Mouse (Mus musculus) forebrain, embryonic 12.5 days (tissue): Measurements from ENCODE around the gene Pax6. TPM values are rescaled to one million over a fixed set of nuclear protein-coding genes. Genes with fewer than 3 reads are reported as not detected.

Experiments used
- ATAC-seq: fragments of 200-750 bp; cut with Nextera tagmentation; 2 replicates; pipeline ENCODE4 v1.8.0; 2017; ENCODE audit warnings: moderate TSS enrichment; ENCODE audit not compliant: low FRiP score
- H3K27ac ChIP-seq: fragments of 300-500 bp; sonication (generic); 2 replicates; pipeline ENCODE4 v1.5.1; 2016; ENCODE audit warnings: mild to moderate bottlenecking
- H3K27me3 ChIP-seq: fragments of 300-500 bp; sonication (generic); 2 replicates; pipeline ENCODE4 v1.6.1; 2016; ENCODE audit warnings: mild to moderate bottlenecking
- H3K36me3 ChIP-seq: fragments of 300-500 bp; sonication (generic); replicated peaks from 2 replicates; pipeline ENCODE4 v1.6.1; 2016; ENCODE audit warnings: mild to moderate bottlenecking
- H3K4me1 ChIP-seq: fragments of 300-500 bp; sonication (generic); 2 replicates; pipeline ENCODE4 v1.6.1; 2016
- H3K4me2 ChIP-seq: fragments of 300-500 bp; sonication (generic); 2 replicates; pipeline ENCODE4 v1.6.1; 2016; ENCODE audit warnings: mild to moderate bottlenecking, moderate library complexity
- H3K4me3 ChIP-seq: fragments of 300-500 bp; sonication (generic); replicated peaks from 2 replicates; pipeline ENCODE4 v1.5.1; 2016; ENCODE audit warnings: mild to moderate bottlenecking
- H3K9ac ChIP-seq: fragments of 300-500 bp; sonication (generic); 2 replicates; pipeline ENCODE4 v1.6.1; 2016; ENCODE audit warnings: mild to moderate bottlenecking
- H3K9me3 ChIP-seq: fragments of 300-500 bp; sonication (generic); 2 replicates; pipeline ENCODE4 v1.6.1; 2016
- WGBS: fragments of 180-500 bp; shearing (Covaris S2); methylation state at CpG from one replicate; pipeline ENCODE4 v1.1.7; 2016; 5-methylcytosine and 5-hydroxymethylcytosine counted together
- polyA plus RNA-seq: library from polyadenylated mRNA; unstranded; fragments of >200 nt; fragmentation: Nextera tagmentation; extraction: Ambion mirVana; gene quantifications from 2 replicates; pipeline ENCODE4 v1.2.1, GENCODE M21; 2016

The Pax6 gene
- polyA plus RNA-seq, 1 experiment from 2014 or later, result 111 TPM

DNA sequence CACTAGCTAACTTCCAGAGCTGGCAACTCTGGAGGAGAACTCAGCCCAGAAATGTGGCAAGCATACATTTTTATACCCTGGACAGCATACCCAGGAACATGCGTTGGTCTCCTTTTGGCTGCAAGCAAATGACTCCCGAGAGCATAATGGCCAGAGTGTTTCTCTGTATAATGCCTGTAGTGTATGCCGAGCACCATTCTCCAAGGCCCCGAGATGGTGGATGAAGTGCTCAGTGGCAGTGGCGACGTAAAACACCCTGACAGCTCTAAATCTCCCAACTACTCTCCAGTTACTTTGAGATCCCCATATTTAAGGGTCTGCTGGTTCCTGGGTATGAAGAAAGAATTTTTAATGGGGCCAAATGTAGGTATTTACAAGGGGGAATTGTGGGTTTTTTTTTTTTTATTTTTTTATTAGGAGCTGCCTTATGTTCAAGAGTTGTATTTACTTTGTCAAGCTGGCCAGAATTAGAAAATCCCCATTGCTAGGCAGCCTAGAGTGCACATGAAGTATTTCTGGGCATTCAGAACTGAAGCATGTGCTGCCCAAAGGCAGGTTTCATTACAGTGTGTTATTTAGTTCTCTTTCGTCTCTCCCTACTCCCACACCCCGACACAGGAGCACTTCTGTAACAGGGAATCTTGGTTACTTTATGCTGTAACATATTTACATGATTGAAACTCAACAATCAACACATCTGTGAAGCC is 46.9 kb downstream of the Pax6 start:
- no peaks in the 10 kb centered on the region for H3K9me3 ChIP-seq
- no peak overlapping the region for H3K4me3 ChIP-seq
- peaks cover 19% of the 10 kb centered on the region for H3K27me3 ChIP-seq
- 58% methylated on average over 8 of the region's 8 CpGs for WGBS
- no peak for ATAC-seq
- H3K4me1 ChIP-seq, result peaks cover 37% of the 10 kb centered on the region
- no peaks in the 10 kb centered on the region for H3K36me3 ChIP-seq
- H3K27ac ChIP-seq, result no peak overlapping the region
- no peak overlapping the region for H3K9ac ChIP-seq
- no peak overlapping the region for H3K4me2 ChIP-seq

DNA sequence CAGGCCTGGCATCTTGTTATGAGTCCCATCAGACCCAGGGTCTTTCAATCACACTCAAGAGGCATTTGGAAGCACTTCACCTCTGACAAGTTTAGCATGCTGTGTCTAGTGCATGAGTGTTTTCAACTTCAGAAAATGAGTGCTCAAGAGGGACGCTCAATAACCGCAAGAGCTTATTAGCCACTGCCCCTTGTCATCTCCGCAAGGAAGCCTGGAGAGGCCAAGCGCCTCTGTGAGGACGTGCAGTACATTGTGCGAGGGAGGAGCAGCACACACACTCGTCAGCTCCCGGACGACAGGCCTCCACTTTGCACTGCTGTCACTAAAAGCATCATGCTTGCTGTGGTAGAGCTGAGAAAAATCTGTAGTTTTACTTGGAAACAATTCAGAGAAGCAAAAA is 58.0 kb downstream of the Pax6 start:
- H3K27me3 ChIP-seq, result peaks cover 21% of the 10 kb centered on the region
- no peak overlapping the region for H3K4me3 ChIP-seq
- no peaks in the 10 kb centered on the region for H3K4me1 ChIP-seq
- ATAC-seq, result peak; percentile 58; the same call in 1 of the 2 replicates
- no peak overlapping the region for H3K9ac ChIP-seq
- no peaks in the 10 kb centered on the region for H3K9me3 ChIP-seq
- H3K4me2 ChIP-seq, result no peak overlapping the region
- H3K27ac ChIP-seq, result no peak overlapping the region
- H3K36me3 ChIP-seq, result no peaks in the 10 kb centered on the region
- 46% methylated on average over 9 of the region's 9 CpGs for WGBS

DNA sequence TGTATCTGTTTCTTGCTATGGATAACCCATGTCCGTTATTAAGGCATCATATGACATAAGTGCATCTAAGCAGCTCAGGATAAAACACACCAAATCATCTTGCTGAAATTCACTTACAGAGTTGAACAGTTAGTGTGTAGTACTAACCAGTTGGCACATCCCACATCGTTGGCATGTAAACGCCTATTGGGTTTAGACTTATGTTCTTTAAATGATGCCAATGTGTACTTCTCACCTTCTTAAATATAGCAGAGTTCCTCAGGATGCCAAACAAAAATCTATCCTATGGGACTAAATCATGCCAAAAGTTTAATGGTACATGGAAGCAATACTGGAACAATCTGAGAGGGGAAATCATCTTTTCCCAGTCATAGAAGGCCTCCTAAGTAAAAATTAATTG is 62.0 kb downstream of the Pax6 start:
- no peak overlapping the region for H3K4me3 ChIP-seq
- H3K9me3 ChIP-seq, result no peaks in the 10 kb centered on the region
- 0 out of 2 replicates have a peak, but pooled peaks cover 8% of the 10 kb centered on the region for H3K27me3 ChIP-seq
- no peak overlapping the region for H3K4me2 ChIP-seq
- no peak overlapping the region for H3K27ac ChIP-seq
- H3K4me1 ChIP-seq, result no peaks in the 10 kb centered on the region
- no peak overlapping the region for H3K9ac ChIP-seq
- no peak for ATAC-seq
- 92% methylated on average over 3 of the region's 3 CpGs for WGBS
- H3K36me3 ChIP-seq, result no peaks in the 10 kb centered on the region

DNA sequence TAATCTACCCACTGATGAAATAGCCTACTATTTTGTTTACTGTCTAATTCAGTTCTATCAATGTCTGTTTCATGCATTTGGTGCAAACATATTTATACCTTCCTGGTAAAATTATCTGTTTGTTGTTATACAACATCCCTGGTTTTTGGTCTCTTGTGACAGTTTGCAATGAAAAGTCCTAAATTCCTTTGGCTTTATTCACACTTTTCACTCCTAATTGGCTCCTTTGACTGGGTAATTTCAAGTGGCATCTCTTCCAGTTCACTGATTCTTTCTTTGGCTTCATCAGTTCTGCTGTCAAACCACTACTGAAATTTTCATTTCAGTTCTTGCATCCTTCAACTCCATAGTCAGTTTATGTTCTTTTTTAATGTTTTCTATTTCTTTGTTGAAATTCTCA is 67.5 kb downstream of the Pax6 start:
- Histone ChIP-seq H3K9me3 (no peaks in the 10 kb centered on the region), H3K27me3 (no peaks in the 10 kb centered on the region), H3K9ac (no peak overlapping the region), H3K4me1 (no peaks in the 10 kb centered on the region), H3K27ac (no peak overlapping the region), H3K4me2 (no peak overlapping the region), H3K4me3 (no peak overlapping the region), H3K36me3 (no peaks in the 10 kb centered on the region)
- no peak for ATAC-seq

DNA sequence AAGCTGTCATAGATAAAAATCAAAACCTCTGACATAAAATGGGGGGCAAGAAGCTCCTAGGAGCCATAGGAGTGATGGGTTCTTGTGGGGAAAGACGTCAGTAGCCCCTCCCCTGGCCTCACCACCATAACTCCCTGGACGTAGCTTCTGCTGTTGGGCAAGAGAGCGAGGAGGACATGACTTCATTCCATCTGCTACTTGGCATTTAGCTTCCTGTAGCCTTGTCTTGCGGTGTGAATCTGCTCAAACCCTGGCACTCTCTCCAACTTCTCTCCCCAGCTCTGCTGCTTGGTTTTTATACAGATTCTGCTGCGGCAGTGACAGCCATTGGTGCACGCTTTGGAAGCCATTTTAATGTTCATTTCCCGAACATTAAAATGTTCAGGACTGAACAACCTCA is 78.2 kb downstream of the Pax6 start:
- H3K4me2 ChIP-seq, result no peak overlapping the region
- H3K4me3 ChIP-seq, result no peak overlapping the region
- no peaks in the 10 kb centered on the region for H3K4me1 ChIP-seq
- H3K9me3 ChIP-seq, result no peaks in the 10 kb centered on the region
- H3K27ac ChIP-seq, result no peak overlapping the region
- no peaks in the 10 kb centered on the region for H3K27me3 ChIP-seq
- H3K36me3 ChIP-seq, result no peaks in the 10 kb centered on the region
- H3K9ac ChIP-seq, result no peak overlapping the region
- WGBS, result 91% methylated on average over 7 of the region's 7 CpGs
- ATAC-seq, result no peak

Other genes with a start within 250 kb of the Pax6 start
- gene Elp4, start 235.7 kb downstream of the Pax6 start, polyA plus RNA-seq, result 59.1 and 63.5 TPM in 2 replicates
- 123 and 129 TPM in 2 replicates for gene Immp1l, start 235.7 kb downstream of the Pax6 start, polyA plus RNA-seq